Mouse (Mus musculus): ENCODE data around the gene Ttpal. TPM values are rescaled to one million over a fixed set of nuclear protein-coding genes. Genes with fewer than 3 reads are reported as not detected.

Gene Ttpal
- polyA plus RNA-seq (2015; fragmentation: Illumina TruSeq; extraction: RNeasy Lipid Tissue Mini Kit (QIAGEN cat#74804); ENCODE audit: insufficient read depth, low read depth, low replicate concordance): 4.8 TPM

GRCm38 (mm10) chr2:163602101-163602971, at the start of gene Ttpal:
Gene Ttpal, plus strand, starts transcription at chr2:163602314.

GRCm38 (mm10) chr2:163644575-163645385, 42.7 kb downstream of the Ttpal start, which contains the start of gene Serinc3:
Gene Serinc3, minus strand, starts transcription at chr2:163645131.

GRCm38 (mm10) chr2:163657975-163658886, 56.1 kb downstream of the Ttpal start, which contains the start of gene Pkig:
Gene Pkig, plus strand, starts transcription at chr2:163658386.

Other genes starting within 250 kb of the Ttpal start
- gene Jph2, start 204.3 kb upstream of the Ttpal start, polyA plus RNA-seq (2015; fragmentation: Illumina TruSeq; extraction: RNeasy Lipid Tissue Mini Kit (QIAGEN cat#74804); ENCODE audit: insufficient read depth, low read depth, low replicate concordance): 1.8 TPM
- 14.9 TPM for gene Oser1, start 177.6 kb upstream of the Ttpal start, polyA plus RNA-seq (2015; fragmentation: Illumina TruSeq; extraction: RNeasy Lipid Tissue Mini Kit (QIAGEN cat#74804); ENCODE audit: insufficient read depth, low read depth, low replicate concordance)
- gene Gdap1l1, start 163.8 kb upstream of the Ttpal start, polyA plus RNA-seq (2015; fragmentation: Illumina TruSeq; extraction: RNeasy Lipid Tissue Mini Kit (QIAGEN cat#74804); ENCODE audit: insufficient read depth, low read depth, low replicate concordance): 2.2 TPM
- 3.6 TPM for gene Fitm2, start 129.7 kb upstream of the Ttpal start, polyA plus RNA-seq (2015; fragmentation: Illumina TruSeq; extraction: RNeasy Lipid Tissue Mini Kit (QIAGEN cat#74804); ENCODE audit: insufficient read depth, low read depth, low replicate concordance)
- not detected for gene R3hdml, start 110.0 kb upstream of the Ttpal start, polyA plus RNA-seq (2015; fragmentation: Illumina TruSeq; extraction: RNeasy Lipid Tissue Mini Kit (QIAGEN cat#74804); ENCODE audit: insufficient read depth, low read depth, low replicate concordance)
- 4.2 TPM for gene Hnf4a, start 95.5 kb upstream of the Ttpal start, polyA plus RNA-seq (2015; fragmentation: Illumina TruSeq; extraction: RNeasy Lipid Tissue Mini Kit (QIAGEN cat#74804); ENCODE audit: insufficient read depth, low read depth, low replicate concordance)
- gene Serinc3, start 42.8 kb downstream of the Ttpal start, polyA plus RNA-seq (2015; fragmentation: Illumina TruSeq; extraction: RNeasy Lipid Tissue Mini Kit (QIAGEN cat#74804); ENCODE audit: insufficient read depth, low read depth, low replicate concordance): 125 TPM
- 20.6 TPM for gene Pkig, start 56.1 kb downstream of the Ttpal start, polyA plus RNA-seq (2015; fragmentation: Illumina TruSeq; extraction: RNeasy Lipid Tissue Mini Kit (QIAGEN cat#74804); ENCODE audit: insufficient read depth, low read depth, low replicate concordance)
- 2.1 TPM for gene Ada, start 147.9 kb downstream of the Ttpal start, polyA plus RNA-seq (2015; fragmentation: Illumina TruSeq; extraction: RNeasy Lipid Tissue Mini Kit (QIAGEN cat#74804); ENCODE audit: insufficient read depth, low read depth, low replicate concordance)
- 3.0 TPM for gene Ccn5, start 218.5 kb downstream of the Ttpal start, polyA plus RNA-seq (2015; fragmentation: Illumina TruSeq; extraction: RNeasy Lipid Tissue Mini Kit (QIAGEN cat#74804); ENCODE audit: insufficient read depth, low read depth, low replicate concordance)

Data from pancreas, adult 10 weeks (tissue).